Mouse (Mus musculus): ENCODE measurements around the gene Rpl29.

Rpl29 gene

DNA sequence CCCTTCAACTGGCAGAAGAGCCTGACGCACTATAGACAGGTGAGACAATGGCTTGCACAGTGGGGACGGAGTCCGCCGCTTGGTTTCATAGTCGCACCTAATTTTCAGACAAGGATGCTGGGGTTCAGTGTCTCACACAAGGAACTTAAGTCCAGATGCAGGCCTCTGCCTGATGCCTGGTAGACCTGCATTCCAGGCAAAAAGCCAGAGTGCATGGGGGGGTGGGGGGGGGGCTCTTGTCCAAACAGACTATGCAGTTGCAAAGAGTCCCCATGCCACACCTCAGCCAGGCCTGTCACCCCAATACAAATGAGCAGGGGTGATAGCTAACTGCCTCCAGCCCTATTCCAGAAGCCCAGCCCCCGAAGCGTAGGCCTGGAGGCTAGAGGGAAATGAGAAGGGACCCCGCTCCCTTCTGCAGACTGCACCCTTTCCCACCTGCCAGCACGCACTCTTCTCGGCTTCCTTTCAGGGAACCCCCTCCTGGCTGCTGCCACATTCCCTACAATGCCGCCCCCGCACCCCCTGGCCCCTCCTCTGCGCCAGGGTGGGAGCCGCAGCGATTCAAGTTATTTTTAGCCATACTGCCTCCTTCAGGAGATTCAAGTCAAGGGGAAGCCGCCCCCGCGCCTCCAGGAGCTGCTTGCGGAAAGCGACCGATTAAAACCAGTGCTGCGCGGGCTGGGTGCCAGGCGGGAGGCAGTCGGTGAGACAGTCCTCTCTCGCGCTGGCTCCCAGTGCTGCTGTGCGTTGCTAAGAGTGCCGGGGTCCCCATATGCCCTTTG lies 11.2 kb upstream of the Rpl29 start:
- peak; percentile 64 for DNase-seq (ENCODE audit: low spot score)

DNA sequence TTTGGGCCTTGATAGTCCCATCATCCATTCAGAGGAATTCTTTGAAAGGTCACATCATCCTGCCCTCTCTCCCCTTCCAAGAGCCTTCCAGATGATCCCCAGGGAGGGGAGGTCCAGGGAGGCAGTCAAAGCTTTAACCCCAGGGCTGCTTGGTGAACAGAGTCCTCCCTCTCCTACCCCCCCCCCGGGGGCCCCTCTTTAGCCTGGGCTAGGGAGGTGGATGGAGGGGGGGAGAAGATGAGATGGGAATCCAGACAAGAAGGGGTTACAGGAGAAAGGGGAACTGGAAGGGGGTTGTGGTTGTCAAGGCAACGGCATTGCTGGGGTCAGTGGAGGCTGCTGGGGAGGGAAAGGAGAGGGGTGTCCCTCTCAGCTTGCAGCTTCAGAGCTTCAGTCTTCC lies 8.6 kb upstream of the Rpl29 start:
- DNase-seq (ENCODE audit: low spot score): no peak

DNA sequence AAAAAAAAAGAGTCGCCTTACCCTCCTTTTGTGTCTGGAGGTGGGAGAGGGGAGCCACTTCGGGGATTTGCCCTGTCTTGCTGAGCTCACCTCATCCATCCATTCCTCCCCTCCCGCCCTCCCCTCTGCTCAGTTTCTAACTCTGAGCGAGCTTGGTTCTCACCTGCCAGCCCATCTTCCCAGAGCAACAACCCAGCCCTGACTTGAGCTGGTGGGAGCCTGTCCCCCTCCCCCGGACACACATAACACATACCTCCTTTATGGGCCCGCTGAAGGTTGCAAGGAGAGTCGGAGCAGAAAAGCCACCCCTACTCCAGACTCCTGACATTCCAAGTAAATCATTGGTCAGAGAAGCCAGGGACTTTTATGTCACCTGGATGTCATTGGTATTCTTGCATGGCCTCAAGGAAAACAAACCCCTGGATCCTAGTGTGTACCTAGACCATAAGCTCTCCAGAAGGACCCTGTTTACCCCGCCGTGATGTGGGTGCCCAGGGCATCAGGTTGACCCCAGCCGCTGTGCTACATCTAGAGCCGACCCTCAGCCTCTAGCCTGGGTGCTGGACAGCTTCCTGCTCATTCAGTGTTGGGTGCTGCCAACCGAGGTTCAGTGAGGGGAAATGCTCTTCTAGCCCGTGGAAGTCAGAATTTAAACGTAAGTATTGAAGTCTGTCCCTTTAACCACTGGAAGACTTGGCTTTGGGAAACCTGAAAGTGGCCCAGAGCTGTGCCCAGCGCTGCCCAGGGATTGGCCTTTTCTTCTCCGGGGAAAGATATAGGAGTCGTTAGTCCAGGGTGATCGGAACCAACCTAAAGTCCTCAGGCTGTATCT lies 8.0 kb upstream of the Rpl29 start:
- DNase-seq (ENCODE audit: low spot score): no peak

DNA sequence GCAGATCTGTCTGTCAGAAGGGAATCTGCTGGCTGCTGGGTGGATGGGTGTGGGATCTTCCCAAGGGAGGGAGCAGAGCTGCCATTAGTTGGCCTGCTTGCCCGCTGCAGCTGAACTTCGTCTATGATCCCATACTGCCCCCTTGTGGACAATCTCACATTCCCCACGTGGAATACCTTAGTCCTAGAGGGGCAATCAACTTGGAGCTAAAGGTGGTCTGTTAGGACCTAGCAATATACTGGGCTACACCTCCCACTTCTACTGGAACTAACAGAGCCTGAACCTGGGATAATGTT lies 7.4 kb upstream of the Rpl29 start:
- DNase-seq (ENCODE audit: low spot score): peak; percentile 81

DNA sequence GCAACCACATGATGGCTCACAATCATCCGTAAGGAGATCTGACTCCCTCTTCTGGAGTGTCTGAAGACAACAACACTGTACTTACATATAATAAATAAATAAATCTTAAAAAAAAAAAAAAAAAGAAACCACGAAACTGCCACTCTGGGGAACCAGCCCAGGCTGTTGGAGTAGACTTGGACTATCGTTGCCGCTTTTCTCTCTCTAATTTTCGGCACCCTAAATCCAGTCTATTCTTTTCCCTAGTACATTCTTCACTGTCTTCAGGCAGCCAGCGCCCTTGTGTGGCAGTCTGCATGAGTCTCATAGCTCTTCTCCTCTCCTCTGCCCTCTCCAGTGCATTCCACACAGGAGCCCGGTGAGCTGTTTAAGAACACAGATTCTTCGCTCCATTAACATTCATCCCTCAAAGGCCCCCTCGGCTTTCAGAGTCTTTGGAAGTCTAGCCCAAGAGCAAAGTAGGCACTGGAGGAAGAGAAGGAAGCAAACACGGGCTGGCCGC lies 484 bp upstream of the Rpl29 start:
- DNase-seq (ENCODE audit: low spot score): no peak

DNA sequence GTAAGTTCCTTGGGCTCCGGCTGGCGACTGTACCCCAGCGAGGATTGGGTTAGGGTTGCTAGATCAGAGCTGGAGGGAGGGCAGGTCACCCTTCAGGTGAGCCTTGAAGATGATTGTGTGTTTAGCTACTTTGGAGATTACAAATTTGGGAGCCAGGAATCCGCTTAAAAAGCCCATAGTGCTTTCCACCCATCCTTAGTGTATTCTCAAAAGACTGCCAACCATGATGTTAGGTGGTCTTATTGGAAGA lies 686 bp downstream of the Rpl29 start:
- no peak for DNase-seq (ENCODE audit: low spot score)

DNA sequence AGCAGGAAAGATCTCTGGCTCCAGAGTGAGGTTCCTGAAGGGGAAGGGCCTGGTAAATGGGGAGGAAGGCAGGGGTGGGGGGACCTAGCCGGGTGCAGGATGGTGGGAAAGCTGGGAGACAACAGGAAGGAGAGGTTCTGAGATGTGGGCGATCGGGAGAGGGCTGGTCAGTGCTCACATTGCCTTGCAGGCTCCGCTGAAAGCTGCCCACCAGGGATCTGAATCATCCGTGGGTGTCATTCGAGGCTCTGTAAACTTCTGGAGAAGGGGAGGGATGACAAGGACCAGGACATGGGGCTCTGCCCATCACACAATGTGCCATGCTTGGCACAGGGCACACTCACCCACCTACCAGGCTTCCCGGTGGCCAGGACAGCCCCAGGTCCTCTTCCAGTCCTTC lies 4.1 kb downstream of the Rpl29 start:
- no peak for DNase-seq (ENCODE audit: low spot score)

DNA sequence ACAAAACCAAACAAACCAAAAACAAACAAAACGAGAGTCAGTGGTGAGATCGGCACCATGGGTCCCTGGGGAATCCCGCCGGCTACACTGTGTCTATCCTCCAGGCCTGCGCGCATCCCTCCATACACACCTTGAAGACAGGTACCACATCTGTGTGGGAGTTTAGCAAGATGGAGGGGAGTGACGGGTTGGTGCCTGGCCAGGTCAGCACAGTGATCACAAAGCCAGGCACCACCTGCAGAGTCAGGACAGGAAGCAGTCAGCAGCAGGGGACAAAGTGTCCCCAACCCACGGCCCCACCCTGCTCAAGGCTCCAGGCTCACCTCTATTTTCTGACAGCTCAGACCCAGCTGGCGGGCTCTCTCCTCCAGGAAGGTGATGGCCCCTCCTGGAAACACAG lies 7.3 kb downstream of the Rpl29 start:
- DNase-seq (ENCODE audit: low spot score): no peak

DNA sequence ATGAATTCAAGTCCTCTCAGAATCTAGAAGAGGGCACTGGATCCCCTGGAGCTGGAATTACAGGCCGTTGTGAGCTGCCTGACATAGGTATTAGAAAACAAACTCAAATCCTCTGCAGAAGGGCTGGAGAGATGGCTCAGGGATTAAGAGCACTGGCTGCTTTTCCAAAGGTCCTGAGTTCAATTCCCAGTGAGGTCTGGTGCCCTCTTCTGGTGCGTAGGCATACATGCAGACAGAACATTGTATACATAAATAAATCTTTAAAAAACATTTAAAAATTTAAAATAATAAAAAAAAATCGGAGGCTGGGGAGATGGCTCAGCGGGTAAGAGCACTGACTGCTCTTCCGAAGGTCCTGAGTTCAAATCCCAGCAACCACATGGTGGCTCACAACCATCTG lies 13.4 kb downstream of the Rpl29 start:
- no peak for DNase-seq (ENCODE audit: low spot score)

DNA sequence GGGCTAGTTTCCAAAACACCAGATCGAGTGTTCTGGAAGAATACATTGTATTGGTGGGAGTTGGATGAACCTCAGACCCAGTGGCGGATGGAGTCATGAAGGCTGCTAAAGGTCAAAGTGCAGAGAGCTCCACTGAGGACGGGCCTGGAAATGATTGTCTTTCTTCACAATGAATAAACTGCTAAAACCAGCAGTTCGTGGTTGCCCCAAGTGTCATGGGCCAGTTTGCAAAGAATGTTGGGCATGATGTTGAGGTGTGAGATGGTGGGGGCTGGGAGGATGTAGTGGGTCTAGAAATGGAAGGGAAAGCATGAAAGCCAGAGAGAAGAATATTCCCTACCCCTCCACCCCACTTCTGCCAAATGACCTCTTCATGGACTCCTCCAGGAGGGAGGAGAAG lies 15.6 kb downstream of the Rpl29 start:
- DNase-seq (ENCODE audit: low spot score): no peak

DNA sequence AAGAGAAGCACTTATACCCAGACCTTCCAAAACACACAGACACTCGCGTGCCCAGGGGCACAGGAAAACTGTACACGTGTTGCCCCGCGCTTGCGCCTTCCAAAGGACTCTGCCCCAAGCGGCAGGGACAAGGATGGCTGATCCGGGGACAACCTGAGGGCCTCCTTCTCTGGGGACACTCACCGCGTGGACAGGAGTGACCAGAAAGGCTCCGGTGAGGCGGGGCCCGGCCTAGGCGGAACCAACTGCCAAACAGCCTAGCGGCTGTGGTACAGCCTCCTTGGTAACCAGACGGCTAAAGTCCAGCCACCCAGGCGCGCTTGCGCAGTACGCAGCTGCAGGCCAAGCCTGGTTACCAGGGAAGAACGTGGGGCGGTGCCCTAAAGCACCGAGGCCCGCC lies 18.1 kb downstream of the Rpl29 start, which contains the start of the genes Abhd14b and Abhd14a:
Gene Abhd14b (plus strand): TSS at position 112 of the 400 bp plus-strand sequence.
Gene Abhd14a (minus strand): TSS at position 331 of the 400 bp plus-strand sequence.
- peak; percentile 89 for DNase-seq (ENCODE audit: low spot score)

DNA sequence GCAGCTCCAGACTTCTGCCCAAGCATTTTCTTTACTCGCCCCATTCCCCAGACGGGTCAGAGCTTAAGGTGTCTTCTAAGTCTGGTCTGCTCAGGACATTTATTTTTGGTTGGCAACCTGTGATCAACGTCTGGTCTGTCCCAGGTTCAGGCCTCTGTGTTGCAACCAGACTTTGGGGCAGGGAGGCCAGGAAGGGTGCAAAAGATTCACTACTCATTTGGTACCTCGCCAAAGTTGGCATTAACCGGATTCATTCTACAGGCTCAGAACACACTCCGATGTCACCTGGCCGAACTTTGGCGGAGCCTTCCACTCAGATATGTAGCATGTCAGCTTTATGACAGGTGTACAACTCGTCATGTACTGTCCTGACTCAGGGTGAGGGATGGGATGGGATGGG lies 18.7 kb downstream of the Rpl29 start:
- DNase-seq (ENCODE audit: low spot score): no peak

DNA sequence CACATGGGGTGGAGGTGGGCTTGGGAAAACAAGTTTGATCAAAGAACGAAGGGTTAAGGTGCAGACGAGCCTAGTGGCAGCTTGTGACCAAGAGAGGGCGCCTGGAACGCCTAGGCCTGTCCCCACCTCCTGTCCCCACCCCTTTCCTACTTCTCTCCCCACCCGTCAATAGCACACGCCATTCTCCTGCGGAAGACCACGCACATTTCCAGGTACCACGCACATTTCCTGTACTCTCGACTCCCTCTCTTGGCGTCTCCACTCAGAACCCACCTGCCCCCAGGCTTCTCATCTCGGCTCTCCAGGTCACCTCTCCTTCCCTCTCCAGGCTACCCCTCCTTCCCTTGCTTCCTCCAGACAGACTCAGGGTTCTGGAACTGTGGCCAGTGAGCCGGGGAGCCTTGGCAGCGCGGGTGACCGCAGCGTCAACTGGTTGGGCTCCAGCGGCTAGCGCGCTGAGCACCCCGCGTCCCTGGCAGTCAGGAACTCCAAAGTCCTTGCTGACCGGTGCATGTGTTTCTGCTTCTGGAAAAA lies 19.3 kb downstream of the Rpl29 start:
- peak; percentile 54 for DNase-seq (ENCODE audit: low spot score)

DNA sequence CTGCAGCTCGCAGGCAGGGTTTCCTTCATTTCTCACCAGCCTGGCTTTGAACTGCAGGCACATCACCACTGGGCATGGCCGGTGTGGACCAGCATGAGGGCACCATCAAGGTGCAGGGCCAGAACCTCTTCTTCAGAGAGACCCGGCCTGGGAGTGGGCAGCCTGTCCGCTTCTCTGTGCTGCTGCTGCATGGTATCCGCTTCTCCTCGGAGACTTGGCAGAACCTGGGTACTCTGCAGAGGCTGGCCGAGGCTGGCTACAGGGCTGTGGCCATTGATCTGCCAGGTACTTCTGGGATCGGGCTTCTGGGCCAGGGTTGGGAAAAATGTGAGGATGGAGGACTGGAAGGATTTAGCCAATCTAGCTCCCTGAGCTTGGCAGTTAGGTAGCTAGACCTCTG lies 20.7 kb downstream of the Rpl29 start:
- no peak for DNase-seq (ENCODE audit: low spot score)

DNA sequence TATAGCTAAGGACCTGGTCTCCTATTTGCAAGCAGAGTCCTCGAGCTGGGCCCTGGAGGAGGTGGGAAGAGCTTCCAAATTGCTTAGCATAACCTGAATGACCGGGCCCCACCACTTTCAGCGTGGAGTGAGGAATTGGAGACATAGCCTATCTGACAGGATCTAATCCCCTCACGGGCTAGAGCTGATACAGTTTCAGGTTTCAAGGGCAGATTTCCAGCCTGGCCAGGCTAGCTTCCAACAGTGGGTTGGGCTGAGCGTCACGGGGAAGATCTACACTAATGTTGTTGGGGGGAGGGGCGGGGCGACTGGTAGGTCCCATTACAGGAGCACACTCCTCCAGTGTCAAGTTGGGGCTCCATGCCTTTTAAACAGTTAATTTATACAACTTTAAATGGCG lies 21.4 kb downstream of the Rpl29 start:
- no peak for DNase-seq (ENCODE audit: low spot score)

DNA sequence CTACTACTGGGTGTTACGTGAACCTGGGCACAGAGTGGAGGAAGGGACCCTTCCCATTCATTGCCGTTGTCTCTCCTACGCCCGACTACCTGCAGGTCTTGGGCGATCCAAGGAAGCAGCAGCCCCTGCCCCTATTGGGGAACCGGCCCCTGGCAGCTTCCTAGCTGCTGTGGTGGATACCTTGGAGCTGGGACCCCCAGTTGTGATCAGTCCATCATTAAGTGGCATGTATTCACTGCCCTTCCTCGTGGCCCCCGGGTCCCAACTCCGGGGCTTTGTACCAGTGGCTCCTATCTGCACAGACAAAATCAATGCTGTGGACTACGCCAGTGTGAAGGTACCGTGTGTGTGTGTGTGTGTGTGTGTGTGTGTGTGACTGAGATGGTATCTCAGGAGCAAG lies 22.0 kb downstream of the Rpl29 start:
- no peak for DNase-seq (ENCODE audit: low spot score)

DNA sequence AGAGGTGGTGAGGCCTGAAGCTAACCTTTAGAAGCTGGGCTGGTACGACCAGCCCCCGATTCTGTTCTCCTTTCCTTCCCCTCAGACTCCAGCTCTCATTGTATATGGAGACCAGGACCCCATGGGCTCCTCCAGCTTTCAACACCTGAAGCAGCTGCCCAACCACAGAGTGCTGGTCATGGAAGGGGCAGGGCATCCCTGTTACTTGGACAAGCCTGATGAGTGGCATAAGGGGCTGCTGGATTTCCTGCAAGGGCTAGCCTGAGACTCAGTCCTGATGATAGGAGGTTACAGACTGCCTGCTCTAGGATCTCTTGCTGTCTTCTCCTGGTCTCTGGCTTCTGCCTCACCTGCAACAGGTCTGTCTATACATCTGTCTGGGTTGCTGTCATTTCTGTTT lies 22.6 kb downstream of the Rpl29 start:
- DNase-seq (ENCODE audit: low spot score): no peak

DNA sequence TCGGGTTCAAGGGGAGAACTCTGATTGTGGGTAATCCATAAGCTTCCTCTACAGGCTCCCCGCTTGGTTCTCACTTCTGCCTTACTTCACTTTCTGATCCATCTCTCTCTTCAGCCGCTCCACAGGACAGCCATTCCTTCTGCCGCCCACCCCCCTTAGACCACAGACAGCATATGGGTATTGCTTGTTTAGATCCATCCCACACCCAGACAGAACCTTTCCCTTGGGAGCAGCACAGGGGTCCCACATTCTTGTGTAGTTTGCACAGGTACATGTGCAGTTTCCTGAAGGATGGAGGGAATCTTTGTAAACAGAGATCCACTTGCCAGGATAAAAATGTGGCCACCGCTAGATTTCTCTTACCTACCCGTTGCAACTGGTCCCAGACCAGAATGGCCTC lies 23.1 kb downstream of the Rpl29 start:
- DNase-seq (ENCODE audit: low spot score): no peak

DNA sequence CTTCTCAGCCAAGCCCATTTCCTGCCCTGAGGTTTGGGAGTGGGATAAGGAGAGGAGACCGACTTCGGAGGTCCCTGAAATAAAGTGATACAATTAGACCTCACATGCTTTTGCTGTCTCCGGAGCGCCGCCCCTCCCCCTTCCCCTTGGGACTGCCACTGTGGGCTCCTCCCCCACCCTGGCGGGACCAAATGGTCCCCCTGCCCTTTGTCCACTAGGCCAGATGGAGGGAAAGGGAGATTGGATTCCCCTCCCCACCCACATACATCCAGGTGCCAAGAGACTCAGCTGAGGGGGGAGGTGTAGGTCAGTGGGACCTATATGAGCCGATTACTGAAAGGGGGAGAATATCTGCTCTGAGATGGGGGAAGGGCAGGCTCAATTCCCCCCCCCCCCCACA lies 23.6 kb downstream of the Rpl29 start:
- DNase-seq (ENCODE audit: low spot score): no peak

DNA sequence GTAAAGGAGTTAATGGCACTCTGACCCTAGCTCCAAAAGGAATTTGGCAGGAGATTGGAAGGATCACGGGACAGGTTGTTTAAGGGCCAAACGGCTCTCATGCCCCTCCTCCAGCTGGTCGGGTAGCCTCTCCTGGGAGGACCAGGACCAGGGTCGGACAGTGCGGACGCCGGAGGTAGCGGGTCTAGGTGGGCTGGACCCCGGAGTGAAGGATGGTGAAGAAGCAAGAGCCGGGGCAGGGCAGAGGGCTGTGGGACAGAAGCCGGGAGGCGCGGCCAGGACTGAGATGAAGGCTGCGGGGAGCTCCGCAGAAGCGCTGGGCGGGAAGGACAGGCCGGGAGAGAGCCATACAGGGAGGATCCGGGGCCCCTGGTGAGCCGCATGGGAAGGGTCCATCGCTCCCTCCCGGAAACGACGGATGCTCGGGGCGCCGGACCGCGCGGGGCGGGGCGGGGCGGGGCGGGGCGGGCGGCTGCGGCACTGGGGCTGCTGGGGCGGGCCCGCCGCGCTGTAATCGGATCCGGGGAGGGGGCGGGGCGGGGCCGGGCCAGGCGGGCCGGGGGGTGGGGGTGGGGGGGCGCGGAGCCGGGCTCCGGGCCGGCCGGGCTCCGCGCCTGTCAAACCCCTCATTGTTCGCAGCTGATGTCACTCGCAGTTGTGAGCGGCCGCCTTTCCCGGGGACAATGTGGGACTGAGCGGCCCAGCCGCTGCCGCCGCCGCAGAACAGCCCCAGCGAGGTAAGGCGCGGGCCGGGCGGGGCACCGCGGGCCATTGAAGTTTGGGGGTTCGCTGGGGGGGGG lies 24.2 kb downstream of the Rpl29 start, which contains the start of gene Pcbp4:
Gene Pcbp4 (plus strand): TSS at position 21 of the 800 bp plus-strand sequence.
- no peak for DNase-seq (ENCODE audit: low spot score)

DNA sequence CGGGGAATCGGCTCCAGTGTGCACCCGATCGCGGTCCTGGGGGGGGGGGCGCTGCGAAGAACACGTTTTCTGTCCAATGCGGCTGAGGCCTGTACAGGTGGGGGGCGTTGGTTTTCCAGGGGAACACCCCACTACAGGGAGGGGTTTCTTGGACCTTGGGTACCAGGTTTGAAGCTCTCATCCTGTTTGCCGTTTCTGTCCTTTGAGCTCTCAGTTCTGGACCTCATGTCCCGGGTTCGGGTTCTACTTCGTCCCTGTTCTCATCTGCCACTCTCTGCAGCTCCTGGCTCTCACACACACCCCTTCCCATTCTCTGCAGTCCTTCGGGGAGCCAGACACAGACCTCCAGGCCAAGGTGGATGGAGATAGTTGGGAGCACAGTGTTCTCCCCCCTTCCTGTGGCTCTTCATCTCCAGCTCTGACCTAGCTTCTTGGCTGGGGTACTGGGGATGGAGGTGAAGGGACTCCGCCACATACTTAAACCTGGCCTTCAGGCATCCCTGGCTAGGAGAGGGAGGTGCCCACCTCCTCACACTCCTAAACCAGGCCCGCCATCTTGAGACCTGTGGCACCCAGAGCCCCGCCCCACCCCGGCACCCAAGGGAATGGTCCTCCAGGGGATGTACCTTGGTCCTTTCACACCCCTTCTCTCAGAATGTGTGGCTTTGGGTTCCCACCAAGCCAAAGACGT lies 25.0 kb downstream of the Rpl29 start:
- no peak for DNase-seq (ENCODE audit: low spot score)
